Mouse (Mus musculus) megakaryocyte, embryonic 14.5 days (primary cell): Measurements from ENCODE around the gene H13.

Source experiments
- FLI1 ChIP-seq: IDR thresholded peaks from 2 replicates; pipeline ENCODE4 v1.6.1; 2012; ENCODE audit warnings: low read length, inconsistent platforms, mixed read lengths
- GATA1 ChIP-seq: IDR thresholded peaks from 3 replicates; pipeline ENCODE4 v1.6.1; 2012; ENCODE audit warnings: mixed read lengths, low read length, inconsistent platforms, borderline replicate concordance

DNA sequence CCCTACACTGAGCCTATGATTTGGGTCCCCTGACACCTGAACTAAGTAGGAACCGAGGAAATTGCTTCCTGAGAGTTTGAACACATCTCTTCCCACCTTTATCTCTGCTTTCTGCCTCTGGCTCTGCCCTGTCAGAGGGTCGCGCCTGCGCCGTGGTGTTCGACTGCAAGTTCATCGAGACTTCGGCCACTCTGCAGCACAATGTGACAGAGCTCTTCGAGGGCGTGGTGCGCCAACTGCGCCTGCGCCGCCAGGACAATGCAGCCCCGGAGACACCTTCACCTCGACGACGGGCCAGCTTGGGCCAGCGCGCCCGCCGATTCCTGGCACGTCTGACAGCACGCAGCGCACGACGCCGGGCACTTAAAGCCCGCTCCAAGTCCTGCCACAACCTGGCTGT, 35.0 kb upstream of the H13 start:
- TF ChIP-seq GATA1, result no peak
- TF ChIP-seq FLI1, result no peak
